Mouse (Mus musculus) left cerebral cortex, postnatal 10 days (tissue): ENCODE measurements at regions not wholly inside any gene's neighbourhood (a gene's known extent, or its start where the extent isn't known, plus 50 kb on each side); places are given as distances from the start of the nearest gene placed in this dataset.

ENCODE experiments used
- DNase-seq, 2 experiments: peaks; one replicate each; pipeline ENCODE4 v3.0.0; 2021 to 2022; ENCODE audit warnings: low spot score in 2 of 2, mixed read lengths in 1 of 2; ENCODE audit errors: extremely low spot score in 1 of 2
- intact Hi-C: fragments of 180-260 bp; cut with DNase I; formaldehyde crosslinking; loops from one replicate; pipeline ENCODE4 v1.15.1; 2025

DNA sequence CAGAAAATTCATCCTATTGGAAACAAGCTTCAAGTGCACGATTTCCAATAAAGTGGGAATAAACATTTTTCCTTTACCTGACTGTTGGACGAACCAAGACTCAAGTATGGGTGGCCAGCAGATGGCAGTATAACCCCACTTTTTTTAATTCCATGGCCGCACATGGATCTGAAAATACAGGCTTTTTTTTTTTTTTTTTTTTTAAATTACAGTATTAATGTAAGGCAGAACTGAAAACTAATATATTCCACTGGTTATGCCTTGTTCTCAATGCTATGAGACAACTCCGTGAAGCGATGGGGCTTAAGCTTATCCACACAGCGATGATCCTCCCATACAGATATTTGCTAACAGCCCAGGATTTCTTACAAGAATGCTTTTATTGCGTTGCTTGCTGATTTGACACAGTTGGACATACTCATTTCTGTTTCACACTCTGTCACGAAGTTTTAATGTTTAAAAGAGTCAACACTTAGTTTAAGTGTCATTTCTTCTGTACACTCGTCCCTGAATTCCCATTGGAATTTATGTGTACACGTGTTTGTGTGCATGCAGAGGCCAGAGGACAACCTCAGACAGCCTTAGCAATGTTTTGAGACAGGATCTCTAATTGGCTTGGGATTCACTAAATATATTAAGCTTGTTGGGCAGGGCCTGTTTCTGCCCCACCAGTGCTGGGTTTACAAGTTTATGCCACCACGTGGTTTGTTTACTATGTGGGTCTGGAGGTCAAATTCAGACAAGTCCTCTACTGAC lies 332.3 kb downstream of the D3Ertd751e start:
- intact Hi-C loops, result no loop called here
- DNase-seq, result peak; percentile 14 to 21

DNA sequence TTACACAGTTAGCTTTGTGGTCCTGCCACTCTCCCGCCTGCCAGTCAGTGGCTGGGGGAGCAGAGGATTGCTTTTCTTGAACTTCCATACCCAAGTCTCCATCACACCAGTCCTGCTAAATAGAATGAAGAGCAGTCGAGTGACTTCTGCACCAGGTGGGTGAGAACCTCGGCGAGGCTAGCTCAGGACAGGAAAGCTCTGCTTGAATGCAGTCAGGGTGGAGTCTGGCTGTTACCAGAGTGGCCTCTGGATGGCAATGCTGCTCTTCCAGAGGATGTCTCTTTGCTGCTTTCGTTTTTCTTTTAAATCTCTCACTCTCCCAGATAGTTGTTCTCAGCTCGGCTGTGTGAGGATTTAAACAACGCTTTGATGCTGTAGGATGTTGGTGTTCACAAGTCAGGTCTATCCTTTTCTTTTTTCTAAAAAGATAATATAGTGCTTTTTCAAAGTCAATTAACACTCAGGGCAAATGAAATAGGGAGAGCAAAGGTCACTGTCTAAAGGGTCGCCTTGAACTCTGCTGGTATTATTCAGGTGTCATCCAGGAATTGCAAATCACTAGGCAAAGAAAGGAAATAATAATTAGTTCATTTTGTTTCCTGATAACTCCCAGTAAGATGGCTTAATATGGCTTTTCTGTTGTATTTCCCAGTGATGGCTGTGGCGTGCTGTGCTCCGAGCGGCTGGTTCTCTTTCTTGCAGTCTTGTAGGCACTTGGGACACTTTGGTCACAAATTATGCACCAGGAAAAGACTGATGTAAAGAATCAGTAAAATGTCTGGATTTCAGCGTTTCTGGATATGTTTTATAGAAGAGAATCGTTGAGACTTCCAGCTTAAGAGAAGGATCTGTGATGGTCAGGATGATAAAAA lies 368.8 kb downstream of the D3Ertd751e start:
- intact Hi-C loops, result loop anchor here (10.0 kb wide), 1 partner anchor 1654 kb away; no protein-coding TSS in a partner anchor
- peak; percentile 60 to 61 for DNase-seq

GRCm38 (mm10) chr3:42129821-42130560 lies 387.6 kb downstream of the D3Ertd751e start:
- DNase-seq, result peak in 1 of 2 experiments; percentile 17
- intact Hi-C loops, result no loop called here

GRCm38 (mm10) chr3:42132322-42132721 lies 389.9 kb downstream of the D3Ertd751e start:
- no peak for DNase-seq
- intact Hi-C loops, result no loop called here

GRCm38 (mm10) chr3:42153372-42153771 lies 411.0 kb downstream of the D3Ertd751e start:
- intact Hi-C loops, result no loop called here

GRCm38 (mm10) chr3:42154909-42155308 lies 412.5 kb downstream of the D3Ertd751e start:
- intact Hi-C loops, result no loop called here
- DNase-seq, result no peak

More at GRCm38 (mm10) chr3:42153372-42153771, 411.0 kb downstream of the D3Ertd751e start:
- no peak for DNase-seq

- DNase-seq, result no peak
Measured at GRCm38 (mm10) chr3:42163666-42164065, 421.3 kb downstream of the D3Ertd751e start.

DNA sequence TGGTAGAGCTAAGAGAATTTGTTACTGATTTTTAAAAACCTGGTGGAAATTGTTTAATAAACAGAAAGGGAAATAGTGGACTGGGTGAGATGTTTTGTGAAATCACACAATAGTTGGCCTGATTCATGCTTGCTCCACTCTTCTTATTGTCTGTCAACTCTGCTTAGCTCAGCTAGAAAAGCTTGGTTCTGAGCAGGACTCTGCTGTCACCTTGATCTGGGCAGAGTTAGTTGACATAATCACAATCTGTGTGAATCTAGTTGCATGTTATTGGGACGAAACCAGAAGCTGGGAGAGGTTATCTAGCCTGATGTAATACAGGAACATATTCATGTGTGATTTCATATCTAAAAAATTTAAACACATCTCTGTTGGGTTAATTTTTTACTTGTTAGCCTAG lies 456.8 kb downstream of the D3Ertd751e start:
- DNase-seq, result no peak
- intact Hi-C loops, result no loop called here

More at GRCm38 (mm10) chr3:42163666-42164065, 421.3 kb downstream of the D3Ertd751e start:
- intact Hi-C loops, result no loop called here

- intact Hi-C loops, result no loop called here
- no peak for DNase-seq
Measured at GRCm38 (mm10) chr3:42201373-42201772, 459.0 kb downstream of the D3Ertd751e start.

DNA sequence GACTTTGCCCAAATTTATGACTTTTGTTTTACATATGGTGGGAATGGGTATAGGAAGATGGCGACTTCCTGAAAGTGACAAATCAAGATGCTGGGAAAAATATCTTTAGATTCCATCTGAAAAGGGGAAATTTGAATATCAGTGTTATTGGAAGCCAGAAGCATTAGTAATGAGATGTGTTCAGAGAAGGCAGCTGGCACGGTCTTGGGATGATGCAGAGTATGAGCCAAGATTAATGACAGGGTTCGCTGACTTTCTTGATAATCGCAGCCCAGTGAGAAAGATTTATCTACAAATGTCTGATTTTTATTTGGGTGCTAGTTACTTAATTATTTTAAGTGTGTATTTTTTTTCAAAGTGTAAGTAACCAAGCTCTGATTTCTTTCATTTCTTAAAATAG lies 463.2 kb downstream of the D3Ertd751e start:
- intact Hi-C loops, result no loop called here
- DNase-seq, result no peak

GRCm38 (mm10) chr3:42211420-42211819 lies 469.0 kb downstream of the D3Ertd751e start:
- DNase-seq, result no peak
- intact Hi-C loops, result no loop called here

DNA sequence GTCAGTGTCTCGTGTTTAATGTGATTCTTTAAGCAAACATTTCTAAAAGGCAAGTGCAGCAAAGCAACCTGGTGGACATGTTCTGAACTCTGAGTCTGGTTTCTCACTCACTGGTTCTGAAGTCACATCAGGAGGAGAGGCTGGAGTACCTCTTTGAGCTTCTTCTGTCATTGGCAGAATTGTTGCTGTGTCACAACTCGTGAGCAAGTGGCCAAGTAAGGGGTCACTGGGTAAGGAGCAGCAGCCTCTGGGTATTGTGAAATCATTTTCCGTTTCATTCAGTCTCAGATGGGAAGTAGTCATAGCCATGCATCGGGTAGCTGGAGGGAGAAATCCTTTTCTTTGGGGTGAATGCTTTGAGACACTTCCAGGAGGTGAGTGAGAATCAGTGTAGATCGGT lies 470.0 kb downstream of the D3Ertd751e start:
- DNase-seq, result no peak
- intact Hi-C loops, result no loop called here

- DNase-seq, result no peak
- intact Hi-C loops, result no loop called here
Measured at GRCm38 (mm10) chr3:42213163-42213562, 470.8 kb downstream of the D3Ertd751e start.

DNA sequence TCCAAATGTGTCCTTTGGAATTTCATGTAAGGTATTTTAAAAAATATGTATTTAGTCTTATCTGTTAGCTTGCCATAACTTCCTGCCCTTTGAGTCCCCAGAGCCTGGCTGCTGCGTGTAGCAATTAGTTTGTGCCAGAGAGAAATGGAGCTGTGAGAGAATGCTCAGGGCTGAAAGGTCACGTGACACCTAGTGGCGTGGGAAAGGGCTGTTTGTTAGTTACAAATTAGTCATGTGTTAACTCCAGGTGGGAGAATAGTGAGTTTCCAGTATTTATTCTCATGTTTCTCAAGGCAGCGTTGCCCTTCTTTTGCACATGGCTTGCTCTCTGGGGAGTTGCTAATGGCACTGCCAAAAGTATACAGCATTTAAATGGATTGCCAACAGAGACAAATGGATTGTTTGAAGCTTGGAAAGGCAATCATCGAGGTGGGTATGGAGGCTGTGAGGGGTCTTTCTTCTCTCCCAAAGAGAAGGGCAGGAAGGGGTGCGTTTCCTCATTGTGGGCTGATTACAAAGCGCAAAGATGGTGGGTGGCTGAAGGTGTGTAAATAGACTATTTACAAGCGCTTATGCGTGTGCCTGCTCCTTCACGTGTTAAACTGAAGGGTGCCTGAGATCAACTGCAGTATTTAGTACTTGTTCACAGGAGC lies 472.3 kb downstream of the D3Ertd751e start:
- intact Hi-C loops, result no loop called here
- DNase-seq, result no peak

DNA sequence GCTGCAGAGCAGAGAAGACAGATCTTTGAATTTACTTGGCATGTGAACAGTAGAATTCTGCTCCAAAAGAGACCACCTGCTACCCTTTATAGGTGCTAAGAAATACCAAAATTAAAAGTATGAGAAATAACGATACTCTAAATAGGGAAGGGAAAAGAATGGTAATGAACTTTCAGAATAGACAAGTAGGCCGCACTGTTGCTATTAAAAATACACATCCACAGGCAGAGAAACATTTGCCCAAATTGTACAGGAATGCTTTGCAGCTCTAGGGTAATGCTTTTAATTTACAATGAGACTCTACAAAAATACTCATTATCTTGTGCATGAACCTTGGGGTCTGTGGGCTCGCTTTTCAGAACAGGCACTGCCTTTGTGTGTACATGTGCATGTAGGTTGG lies 476.3 kb downstream of the D3Ertd751e start:
- intact Hi-C loops, result no loop called here
- peak in 1 of 2 experiments; percentile 32 for DNase-seq

DNA sequence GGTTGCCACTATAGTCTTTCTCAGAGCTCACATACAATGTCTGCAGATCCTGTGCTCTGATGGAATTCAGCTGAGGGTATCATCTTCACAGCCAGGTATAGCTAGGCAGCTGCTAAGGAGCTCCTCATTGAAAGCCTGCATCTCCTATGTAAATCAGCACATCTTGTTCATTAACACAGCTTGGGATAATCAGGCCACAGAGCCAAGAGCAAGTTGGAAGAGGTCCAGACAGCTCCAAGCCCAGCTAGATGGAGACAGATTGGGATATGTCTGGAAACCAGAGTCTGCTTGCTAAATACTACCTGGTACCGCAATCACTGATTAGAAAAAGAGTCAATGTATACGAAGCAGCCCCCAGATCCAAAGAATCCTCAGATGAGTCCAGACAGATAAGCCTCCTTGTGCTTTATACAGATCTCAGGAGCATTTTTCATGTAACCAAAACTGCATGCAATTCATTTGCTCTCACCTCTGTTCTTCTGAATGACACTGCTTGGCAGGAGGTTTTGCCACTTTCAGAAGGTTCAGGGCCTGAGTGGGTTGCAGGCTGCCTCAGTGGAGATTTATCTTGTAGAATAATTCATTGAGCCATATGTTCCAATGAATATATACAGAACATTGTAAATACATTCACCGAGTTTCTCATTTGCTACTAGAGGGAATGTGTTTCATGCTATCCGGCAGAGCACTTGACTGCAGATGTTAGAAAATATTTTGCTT lies 485.4 kb downstream of the D3Ertd751e start:
- DNase-seq, result peak; percentile 25 to 61
- intact Hi-C loops, result no loop called here

DNA sequence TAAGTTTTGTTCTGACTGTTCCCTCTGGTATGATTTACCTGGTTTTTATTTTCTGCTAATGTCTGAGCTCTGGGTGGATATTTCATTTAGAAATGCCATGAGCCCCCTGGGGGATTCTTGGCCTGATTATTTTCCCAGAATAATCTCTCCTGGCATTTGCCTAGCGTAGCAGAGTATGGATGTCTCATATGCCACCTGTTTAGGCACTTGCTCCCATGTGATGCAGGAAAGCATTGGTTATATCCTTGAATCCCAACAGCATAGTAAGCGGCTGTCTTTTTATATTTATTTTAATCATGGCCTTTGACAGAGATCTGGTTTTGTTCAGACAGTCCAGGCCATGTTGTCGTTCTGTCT lies 486.0 kb downstream of the D3Ertd751e start:
- intact Hi-C loops, result no loop called here
- DNase-seq, result no peak

DNA sequence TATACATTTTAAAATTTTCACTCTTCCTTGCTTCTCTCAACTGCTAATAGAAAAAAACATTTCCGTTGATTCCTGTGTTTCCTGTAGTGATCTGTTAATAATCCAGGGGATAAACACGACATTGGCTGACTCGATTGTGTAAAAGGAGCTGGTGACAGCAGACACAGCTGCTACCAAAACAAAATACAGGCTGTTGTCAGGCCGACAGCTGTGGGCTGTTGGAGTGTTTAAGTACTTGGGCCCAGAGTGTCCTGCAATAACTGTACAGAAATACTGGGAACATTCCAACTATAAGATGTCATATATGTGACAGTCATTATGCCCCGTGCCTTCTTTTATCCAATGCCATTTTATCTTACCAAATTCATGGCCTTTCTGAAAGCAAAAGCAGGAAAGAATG lies 489.9 kb downstream of the D3Ertd751e start:
- no peak for DNase-seq
- intact Hi-C loops, result no loop called here
